Mouse (Mus musculus): ENCODE results near the gene Zfp385b.
A peak's percentile ranks its signal among the peaks of the same experiment; 100 is the strongest.

Zfp385b gene

DNA sequence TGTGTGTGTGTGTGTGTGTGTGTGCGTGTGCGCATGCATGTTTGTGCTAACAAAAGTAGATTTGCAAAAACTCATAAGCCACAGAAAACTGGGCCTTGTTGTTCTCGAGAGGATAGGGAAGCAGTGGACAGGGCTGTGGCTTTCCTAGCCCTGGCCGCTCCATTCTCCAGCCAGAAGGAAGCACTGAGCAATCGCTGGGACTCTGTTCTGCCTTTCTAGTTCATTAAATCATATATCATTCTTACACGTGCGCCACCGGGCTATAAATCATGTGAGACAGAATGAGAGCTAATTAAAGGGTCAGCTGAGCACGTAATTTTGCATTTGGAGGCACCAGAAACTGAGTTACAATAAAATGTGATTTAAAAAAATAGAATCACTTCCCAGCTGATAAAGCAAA is 29.1 kb downstream of the Zfp385b start:
- no peak for DNase-seq (ENCODE audit: low read depth)

DNA sequence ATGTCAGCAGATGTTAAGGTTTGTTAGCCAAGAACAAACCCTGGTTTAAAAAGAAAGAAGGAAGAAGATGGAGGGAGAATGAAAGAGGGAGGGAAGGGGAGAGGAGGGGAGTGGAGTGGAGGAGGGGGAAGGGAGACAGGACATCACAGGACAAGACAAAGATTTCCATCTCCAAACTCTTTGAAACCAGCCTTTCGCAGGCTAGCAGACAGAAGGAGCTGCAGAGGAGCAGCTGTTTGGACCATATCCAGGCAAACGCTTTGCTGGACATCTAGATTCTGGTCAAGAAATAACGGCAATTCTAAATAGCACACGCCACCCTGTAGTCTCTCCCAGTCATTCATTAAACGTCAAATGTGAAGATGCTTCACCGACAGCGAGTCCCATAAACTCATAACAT is 38.0 kb downstream of the Zfp385b start:
- DNase-seq (ENCODE audit: low read depth): no peak

DNA sequence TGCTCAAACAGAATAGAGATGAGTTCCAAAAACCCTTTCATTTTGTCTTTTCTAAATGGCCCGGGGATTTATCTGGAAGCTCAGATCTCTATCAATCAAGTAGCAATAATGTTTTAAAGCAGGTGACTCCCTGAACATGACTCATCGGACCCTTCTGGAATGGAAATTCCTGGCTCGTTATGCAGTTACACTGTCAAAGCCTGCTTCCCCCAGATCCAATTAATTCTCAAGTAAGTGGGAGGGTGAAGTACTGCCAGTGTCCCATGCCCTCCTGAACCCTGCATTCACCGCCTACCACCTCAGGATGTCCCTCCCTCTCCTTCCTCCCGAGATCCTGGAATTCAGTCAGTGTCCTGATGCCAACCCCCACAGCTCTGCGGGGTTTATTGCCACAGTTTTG is 41.7 kb downstream of the Zfp385b start:
- DNase-seq (ENCODE audit: low read depth): no peak

DNA sequence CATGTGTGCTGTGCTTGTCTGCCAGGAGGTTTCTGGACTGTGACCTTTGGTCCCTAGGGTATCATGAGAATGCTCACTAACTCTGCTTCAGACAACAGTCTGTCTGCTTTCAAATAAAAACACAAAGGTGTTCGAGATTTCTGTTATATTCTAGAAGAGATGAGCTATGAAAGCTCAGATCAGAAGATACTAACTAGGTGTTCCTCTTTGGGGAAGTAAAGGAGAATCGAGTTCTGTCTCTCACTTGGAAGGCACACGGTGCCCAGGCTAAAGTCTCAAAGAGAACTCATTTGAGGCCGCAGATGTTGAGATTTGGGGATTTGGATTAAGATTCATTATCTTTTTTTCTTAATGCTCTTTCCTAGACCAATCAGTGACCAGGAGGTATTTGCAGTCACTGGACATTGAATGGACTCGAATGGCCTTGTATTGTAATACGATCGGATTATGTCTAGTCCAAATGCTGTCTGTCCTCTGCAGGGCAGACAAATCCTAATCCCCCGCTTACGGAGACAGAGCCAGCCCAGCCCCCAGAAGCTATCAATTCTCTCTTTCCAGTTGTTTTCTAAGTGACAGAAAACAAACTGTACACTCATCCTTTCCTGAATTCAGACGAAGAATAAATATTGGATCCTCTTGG is 42.3 kb downstream of the Zfp385b start:
- no peak for DNase-seq (ENCODE audit: low read depth)

DNA sequence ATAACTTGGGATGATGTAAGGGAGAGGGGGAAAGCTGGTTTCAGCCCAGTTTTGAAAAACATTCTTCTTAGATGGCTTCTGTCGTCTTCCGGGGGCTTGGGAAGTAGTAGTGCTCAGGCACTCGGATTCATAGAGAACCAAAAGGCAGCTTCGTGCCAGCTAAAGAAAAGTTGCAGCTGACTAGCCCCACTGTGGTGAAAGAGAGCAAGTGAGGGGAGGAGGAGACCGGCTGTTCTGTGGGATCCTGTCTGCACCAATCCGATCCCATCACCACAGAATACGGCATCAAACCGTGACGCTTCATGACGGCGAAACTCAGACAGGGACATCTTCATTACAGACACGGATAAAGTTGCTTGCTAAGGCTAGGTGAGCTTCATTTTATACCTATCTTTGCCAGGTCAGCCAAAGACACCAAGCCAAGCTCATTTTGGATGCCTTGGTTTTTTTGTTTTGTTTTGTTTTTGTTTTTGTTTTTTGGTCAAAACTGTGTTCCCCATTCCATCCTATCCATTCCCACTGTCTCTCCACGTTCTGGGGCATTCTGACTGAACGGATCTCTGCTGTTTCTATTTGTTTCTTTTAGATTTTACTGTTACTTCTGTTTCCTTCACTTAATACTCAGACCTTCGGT is 44.1 kb downstream of the Zfp385b start:
- DNase-seq (ENCODE audit: low read depth): no peak

DNA sequence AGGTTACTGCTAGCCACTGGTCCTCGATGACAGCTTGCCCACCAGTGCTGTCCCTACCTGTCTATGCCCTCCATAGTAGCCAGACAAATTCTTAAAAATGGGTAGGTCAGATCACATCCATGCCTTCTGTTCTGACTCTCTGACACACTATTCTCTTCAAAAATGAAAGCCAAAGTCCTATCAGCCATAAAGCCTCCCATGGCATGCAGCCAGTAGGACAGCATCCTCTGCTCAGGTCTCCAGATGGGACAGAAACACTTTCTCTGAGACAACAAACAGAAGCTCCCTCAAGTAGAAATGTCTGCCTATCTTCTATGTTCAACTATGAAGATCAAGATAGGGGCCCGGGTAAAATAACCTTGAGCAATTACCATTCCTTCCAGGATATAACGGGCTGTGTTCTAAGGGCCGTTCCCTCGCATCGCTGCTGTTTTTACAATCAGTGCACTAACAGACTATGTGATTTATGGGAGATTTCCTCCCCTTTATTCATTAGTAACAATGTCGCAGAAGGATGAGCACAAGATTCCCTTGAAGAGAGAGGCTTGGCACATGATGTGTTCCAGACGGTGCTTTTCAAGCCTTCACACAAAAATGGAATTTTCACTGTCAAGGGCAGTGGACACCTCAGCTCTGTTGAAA is 49.3 kb downstream of the Zfp385b start:
- DNase-seq (ENCODE audit: low read depth): no peak

DNA sequence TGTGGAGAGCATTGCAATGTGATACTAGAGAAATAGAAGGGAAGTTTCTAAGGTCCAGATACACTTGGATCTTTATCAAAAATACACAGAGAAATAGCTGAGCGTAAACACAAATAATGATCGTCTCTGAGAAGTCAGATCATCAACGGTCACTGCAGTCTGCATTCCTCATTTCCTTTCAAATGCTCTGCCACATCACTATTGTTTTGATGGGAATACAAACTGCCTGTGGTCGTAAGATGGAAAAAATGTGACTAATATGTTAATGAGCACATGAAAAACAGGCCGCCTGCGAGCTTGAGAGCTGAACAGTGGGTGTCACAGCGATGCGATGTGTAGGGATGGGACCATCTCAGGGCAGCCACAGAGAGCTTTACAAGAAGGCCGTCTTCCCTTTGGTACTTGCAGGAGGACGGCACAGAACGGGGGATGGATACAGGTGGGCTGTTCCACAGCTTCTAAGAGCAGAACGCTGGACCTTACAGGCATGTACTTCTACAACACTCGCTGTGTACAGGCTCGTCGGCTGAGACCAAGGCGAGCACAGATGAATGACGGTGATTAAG is 51.0 kb downstream of the Zfp385b start:
- DNase-seq (ENCODE audit: low read depth): no peak

DNA sequence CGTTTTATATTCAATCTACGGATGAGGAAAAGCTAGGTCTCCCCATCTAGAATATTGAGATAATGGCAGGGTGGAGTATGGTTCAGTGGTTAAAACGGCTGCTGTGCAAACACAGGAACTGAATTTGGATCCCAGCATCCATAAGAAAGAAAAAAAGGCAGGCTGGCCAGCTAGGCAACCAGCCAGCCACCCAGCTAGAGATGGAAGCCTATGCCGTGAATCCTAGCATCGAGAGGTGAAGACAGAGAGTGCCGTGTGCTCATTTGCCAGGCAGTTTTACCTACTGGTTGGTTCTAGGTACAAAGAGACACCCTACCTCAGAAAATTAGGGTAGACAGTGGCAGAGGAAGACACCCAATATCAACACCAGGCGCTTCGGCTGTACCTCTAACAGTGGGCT is 57.5 kb downstream of the Zfp385b start:
- DNase-seq (ENCODE audit: low read depth): no peak

DNA sequence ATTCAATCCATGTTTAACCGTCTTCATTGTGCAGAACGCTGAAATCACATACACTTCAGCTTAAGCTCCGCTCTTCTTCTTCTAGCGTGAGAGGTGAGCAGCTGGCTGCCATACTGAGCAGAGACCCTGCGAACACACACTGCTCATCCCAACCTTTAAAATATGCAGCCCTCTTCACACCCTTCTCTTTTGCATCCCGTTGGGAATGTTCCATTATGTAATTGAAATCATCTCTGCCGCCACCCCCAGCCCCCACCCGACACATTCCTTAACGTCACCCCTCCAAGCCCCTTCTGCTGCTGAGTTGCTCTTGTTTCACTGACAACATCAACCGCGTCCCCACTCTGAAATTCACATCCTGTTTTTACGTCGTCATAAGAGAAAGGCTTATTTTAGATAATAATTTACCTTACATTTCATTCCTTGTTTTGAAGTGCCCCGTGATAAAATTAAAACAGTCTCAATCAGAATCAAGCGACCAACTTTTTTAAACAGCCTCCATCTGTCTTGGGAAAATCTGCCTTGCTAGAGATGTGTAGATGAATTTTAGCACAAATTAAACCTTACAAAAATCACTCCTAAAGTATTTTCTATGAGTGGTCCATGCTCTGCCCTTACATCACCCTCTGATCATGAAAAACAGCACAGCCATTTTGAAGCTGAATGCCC is 60.9 kb downstream of the Zfp385b start:
- no peak for DNase-seq (ENCODE audit: low read depth)

DNA sequence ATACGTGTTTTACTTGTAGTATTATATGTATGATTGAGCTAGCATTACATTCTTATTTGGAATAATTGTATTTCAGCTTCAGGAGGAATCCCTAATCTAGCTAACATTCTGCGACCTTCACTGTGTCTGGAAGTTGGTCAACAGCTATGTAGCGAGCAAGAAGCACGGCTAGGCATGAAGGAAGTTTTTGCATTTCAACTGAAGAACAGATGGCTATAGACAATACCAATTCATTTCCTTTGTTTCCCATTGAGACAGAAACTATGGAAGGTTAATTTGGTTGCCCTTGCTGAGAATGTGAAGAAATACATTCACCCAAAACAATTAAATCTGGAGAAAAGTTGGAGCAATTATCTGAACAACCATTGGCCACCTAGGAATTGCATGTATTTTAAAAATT is 66.9 kb downstream of the Zfp385b start:
- no peak for DNase-seq (ENCODE audit: low read depth)

DNA sequence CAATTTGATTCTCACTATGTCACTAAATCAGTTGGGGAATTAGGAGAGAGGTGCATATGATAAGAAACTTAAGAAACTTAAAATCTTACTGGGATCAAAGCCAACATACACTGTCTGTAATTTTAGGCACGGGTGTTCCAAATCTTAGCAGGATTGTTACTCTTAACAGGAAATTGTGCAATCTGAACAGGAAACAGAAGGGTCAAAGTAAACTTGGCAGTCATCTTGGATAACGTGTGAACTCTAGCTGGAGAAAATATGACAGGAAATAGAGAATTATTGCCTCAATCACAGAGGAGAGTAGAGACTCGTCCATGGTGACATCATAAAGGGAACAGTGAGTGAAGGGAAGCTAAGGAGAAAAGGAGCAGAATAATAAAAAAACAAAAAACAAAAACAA is 69.8 kb downstream of the Zfp385b start:
- peak; percentile 7 for DNase-seq (ENCODE audit: low read depth)

DNA sequence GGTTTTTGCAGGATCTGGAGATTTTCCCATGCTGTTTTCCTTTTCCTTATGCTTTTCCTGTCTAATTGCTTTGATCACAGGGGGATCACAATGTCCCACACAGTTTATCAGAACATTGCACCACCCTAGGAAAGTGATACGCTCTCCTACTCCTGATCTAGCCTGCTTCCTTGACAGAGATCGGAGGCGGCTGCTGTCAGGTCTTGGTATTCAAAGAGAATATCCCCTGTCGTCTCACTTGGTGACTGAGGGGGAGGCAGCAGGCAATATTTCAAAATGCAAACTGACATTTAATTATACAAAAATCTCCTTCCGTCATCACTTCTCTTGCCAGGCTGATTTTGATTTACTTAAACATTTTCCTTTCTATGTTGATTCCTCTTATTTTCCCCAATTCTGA is 73.0 kb downstream of the Zfp385b start:
- DNase-seq (ENCODE audit: low read depth): no peak

DNA sequence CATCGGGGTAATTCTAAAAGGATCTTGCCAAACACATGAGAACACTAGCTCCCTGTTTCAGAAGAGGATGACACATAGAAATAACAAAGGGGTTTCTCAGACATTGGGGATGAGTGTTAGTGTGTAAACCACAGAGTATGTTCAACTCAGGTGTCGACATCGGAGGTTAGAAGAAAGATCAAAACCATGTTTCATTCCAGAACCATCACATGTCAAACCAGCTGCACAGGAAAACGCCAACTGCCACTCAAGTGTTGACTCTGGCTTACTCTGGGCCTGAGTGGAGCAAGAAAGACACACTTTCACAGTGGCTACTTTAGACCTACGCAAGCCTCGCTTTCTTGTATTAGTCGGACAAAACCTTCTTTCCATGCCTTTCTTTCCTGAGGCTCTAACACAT is 74.2 kb downstream of the Zfp385b start:
- no peak for DNase-seq (ENCODE audit: low read depth)

DNA sequence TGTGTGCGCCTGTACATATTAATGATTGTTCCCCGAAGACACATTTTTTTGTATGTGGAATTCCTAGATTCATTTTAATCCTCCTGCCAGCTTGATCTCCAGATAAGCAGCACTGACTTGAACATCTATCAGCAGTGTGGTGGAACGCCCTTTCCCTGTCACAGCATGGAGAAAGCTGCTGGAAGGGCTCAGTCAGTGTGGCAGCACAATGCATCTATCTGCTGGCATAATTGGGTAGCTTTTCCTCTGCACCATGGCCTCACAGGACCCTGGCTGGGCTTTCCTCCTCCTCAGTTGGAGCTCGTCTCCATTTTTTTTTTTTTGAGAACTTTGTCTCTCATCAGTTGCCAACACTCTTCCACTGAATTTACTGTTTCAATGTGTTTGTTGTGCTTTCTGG is 77.1 kb downstream of the Zfp385b start:
- DNase-seq (ENCODE audit: low read depth): no peak

DNA sequence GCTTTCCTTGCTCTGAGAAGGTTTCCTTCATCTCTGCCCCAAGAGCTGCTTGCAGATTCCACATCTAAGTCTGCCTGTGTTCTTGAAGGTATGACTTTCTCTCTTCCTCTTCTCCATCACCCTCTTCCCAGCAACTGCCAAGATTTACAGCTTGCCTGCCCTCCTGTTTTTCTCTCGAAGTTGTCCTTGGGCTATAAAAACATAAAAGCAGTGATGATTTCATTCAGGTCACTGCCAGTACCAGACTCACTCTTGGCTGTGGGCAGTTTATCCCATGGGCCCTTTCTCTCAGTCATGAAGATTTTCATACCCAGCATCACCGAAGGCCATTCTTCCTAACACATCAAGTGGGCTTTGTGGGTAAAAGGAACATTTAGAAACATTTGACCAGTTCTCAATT is 89.2 kb downstream of the Zfp385b start:
- DNase-seq (ENCODE audit: low read depth): no peak

DNA sequence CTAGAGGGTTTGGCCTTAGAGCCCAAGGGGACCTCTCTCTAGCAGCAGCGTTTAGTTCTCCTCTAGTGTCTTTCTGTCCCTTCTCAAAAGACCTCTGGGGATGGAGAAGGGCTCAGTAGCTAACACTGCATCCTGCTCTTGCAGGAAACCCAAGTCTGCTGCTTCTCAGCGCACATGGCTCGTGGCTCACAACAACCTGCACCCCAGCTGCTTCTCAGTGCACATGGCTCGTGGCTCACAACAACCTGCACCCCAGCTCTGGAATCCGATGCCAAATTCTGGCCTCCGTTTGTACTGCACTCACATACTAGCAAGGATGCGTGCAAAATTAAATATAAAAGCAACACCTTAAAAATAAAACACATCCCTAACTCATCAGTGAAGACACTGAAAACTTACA is 92.6 kb downstream of the Zfp385b start:
- no peak for DNase-seq (ENCODE audit: low read depth)

DNA sequence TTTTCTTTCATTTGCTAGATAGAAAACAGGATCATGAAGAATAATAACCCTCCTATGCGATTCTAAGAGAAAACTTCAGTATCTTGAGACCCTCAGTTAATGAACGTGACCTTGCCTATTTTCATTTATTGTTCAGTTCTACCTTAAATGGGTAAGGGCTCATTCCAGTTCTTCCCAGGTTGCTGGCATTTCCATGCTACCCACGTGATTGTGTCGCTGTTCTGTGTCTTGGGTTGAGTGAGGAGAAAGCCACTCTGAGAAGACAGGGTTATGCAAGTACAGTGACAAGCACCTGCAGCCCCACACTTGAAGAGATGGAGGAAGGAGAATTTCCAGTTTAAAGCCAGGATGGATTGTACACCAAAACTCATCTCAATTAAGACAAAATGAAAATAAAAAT is 98.6 kb downstream of the Zfp385b start:
- DNase-seq (ENCODE audit: low read depth): no peak

DNA sequence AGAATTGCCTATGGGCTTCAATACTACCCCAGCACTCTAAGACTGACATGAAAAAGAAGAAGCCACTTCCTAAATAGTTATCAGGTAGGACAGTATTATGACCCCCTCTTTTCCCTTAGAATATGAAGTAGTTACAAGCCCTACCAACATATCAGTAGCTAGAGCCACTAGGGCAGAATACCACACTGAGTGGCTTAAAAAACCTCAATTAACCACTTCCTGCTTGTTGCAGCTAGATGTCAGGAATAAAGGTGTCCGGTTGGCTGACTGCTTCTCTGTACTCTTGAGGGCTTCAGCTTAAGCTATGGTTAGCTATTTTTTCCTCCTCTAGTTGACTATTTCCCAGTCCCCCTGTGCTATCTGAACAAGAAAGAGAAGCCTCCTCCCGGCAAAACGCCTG is 103.1 kb downstream of the Zfp385b start:
- peak; percentile 19 for DNase-seq (ENCODE audit: low read depth)

DNA sequence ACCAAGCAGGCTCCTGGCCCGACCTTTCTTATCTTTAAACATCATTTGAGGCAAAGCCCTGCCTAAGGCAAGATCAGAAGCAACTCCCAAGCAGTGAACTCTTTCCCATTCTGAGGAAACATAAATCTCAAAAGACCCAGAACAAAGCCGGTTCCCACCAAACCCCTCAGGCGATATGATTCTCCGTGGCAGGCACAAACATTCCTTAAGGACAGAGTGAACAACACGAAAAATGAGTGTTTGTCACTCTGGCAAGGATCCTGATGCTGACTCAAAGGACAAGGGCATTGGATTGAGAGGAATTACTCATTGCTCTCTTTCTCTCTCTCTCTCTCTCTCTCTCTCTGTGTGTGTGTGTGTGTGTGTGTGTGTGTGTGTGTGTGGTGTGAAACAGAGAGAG is 105.6 kb downstream of the Zfp385b start:
- DNase-seq (ENCODE audit: low read depth): no peak

DNA sequence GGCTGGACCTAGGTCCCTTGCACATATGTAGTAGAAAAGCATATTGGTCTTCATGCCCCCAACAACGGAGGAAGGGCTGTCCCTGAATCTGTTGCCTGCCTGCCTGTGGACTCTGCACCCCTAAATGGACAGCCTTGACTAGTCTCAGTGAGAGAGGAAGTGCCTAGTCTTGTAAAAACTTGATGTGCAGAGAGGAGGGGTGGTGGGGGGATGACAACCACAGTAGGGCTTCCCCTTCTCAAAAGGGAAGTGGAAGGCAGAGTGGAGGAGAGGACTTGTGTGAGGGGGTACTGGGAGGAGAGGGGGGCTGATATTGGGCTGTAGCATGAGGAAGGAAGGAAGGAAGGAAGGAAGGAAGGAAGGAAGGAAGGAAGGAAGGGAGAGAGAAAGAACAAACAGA is 107.7 kb downstream of the Zfp385b start:
- peak; percentile 5 for DNase-seq (ENCODE audit: low read depth)

DNA sequence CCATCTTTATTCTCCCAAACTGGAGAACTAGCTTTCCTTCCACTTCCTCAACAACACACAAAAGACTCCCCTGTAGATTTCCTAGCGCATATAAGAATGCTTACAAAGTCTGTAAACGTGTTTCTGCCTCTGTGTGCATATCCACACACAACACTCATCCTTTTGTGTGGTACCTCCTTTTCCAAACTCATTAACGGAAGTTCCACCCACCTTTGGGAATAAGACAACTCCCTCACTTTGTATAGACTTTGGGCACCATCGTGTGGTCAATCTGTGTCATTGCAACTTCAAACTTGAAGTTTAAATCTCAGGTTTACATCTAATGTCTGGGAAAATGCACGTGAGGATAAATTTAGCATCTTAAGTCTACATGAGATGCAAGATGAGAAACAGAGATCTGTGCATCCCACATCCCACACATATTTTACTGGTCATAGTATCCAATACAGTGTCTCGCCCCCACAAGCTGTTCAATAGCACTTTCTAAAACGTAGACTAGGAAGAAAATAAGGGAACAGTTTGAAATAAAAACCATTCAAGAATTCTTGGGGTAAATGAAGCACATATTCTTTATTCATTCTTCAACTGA is 110.1 kb downstream of the Zfp385b start:
- DNase-seq (ENCODE audit: low read depth): peak; percentile 41

DNA sequence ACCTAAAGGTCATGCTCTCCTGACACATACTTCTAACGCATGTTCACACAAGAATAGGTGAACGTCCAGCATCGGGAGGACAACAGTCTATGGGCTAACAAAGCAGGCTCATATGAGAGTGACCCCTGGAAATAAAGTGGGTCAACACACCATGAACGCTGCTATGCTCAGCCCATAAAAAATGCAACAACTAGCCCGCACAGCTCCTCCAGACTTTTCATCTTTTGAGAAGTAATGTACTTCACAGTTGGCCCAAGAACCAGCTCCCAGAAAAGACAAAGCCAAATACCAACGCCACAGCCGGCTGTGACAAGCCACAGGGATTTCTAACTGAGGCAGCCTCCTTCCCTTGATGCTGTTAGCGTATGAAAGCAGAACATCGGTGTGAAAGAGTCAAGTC is 112.3 kb downstream of the Zfp385b start:
- no peak for DNase-seq (ENCODE audit: low read depth)

DNA sequence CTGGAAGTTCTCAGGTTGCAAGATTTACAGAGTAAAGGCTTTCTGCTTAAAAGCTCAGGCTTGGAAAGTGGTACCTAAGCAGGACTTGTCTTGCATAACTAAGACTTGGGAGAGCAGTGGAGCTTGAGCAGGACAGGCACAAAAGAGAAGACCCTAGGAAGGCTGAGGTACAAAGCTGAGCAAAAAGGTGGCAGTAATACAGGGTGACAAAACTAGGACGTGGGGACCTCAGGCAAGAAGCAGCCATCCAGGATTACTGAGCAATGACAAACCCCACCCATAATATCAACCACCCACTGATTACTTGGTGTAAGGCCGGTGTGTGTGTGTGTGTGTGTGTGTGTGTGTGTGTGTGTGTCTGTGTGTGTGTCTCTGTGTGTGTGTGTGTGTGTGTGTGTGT is 114.0 kb downstream of the Zfp385b start:
- DNase-seq (ENCODE audit: low read depth): no peak
